Mouse (Mus musculus) layer of hippocampus, postnatal 14 days (tissue): ENCODE data around the gene Vwa5b2. TPM values are rescaled to one million over a fixed set of nuclear protein-coding genes. Genes with fewer than 3 reads are reported as not detected.

ENCODE experiments used
- DNase-seq, 2 experiments: peaks; one replicate each; pipeline ENCODE4 v3.0.0; 2021 to 2022; ENCODE audit warnings: low spot score in 2 of 2, mixed read lengths in 1 of 2
- total RNA-seq, 2 experiments: library from RNA; stranded (reverse); gene quantifications; 2 replicates each; pipeline ENCODE4 v1.2.3; 2021

Vwa5b2 gene
- total RNA-seq, 2 experiments from 2014 or later, result 30.8 to 43.6 TPM

GRCm38 (mm10) chr16:20610501-20611356 is 21.5 kb downstream of the Vwa5b2 start:
- peak; percentile 81 to 86 for DNase-seq

- peak; percentile 67 to 76 for DNase-seq
Measured at GRCm38 (mm10) chr16:20611357-20612227, 22.3 kb downstream of the Vwa5b2 start, which contains the start of the genes Eef1akmt4, Gm49333 and Alg3. Gene Eef1akmt4, plus strand, starts transcription at chr16:20611593. Gene Gm49333, plus strand, starts transcription at chr16:20611610. Gene Alg3, minus strand, starts transcription at chr16:20611735.

- DNase-seq, result no peak
Measured at GRCm38 (mm10) chr16:20619541-20620398, 30.5 kb downstream of the Vwa5b2 start.

- DNase-seq, result no peak
Measured at GRCm38 (mm10) chr16:20620399-20620735, 31.1 kb downstream of the Vwa5b2 start.

GRCm38 (mm10) chr16:20620751-20621190 is 31.5 kb downstream of the Vwa5b2 start:
- peak; percentile 33 to 36 for DNase-seq

- DNase-seq, result peak; percentile 42 to 44
Measured at GRCm38 (mm10) chr16:20621191-20621990, 32.1 kb downstream of the Vwa5b2 start, which contains the start of gene Camk2n2. Gene Camk2n2, minus strand, starts transcription at chr16:20621287.

- DNase-seq, result peak; percentile 67 to 72
Measured at GRCm38 (mm10) chr16:20621991-20622685, 32.9 kb downstream of the Vwa5b2 start.

- DNase-seq, result no peak
Measured at GRCm38 (mm10) chr16:20623211-20623610, 33.9 kb downstream of the Vwa5b2 start.

GRCm38 (mm10) chr16:20628871-20629391 is 39.7 kb downstream of the Vwa5b2 start:
- peak in 1 of 2 experiments; percentile 64 for DNase-seq

GRCm38 (mm10) chr16:20629731-20630634 is 40.7 kb downstream of the Vwa5b2 start, which contains the start of gene Ece2:
Gene Ece2, plus strand, starts transcription at chr16:20629828.
- DNase-seq, result no peak

GRCm38 (mm10) chr16:20637410-20637809 is 48.1 kb downstream of the Vwa5b2 start:
- no peak for DNase-seq

GRCm38 (mm10) chr16:20638367-20638766 is 49.1 kb downstream of the Vwa5b2 start:
- DNase-seq, result peak; percentile 65 to 87

- DNase-seq, result peak; percentile 76 to 85
Measured at GRCm38 (mm10) chr16:20642161-20642560, 52.9 kb downstream of the Vwa5b2 start.

- DNase-seq, result no peak
Measured at GRCm38 (mm10) chr16:20643911-20644310, 54.6 kb downstream of the Vwa5b2 start.

GRCm38 (mm10) chr16:20651076-20651946 is 62.0 kb downstream of the Vwa5b2 start, which contains the start of gene Psmd2:
Gene Psmd2, plus strand, starts transcription at chr16:20651652.
- peak; percentile 95 to 97 for DNase-seq

GRCm38 (mm10) chr16:20651947-20652310 is 62.7 kb downstream of the Vwa5b2 start:
- DNase-seq, result no peak

GRCm38 (mm10) chr16:20653315-20653714 is 64.0 kb downstream of the Vwa5b2 start:
- no peak for DNase-seq
